Mouse (Mus musculus) adrenal gland, adult (tissue): ENCODE measurements around the gene Cst12.
"Not testable (repeated sequence)": the region's sequence is repeated elsewhere in the genome, so short reads cannot be mapped to it uniquely, and the experiment has no call there.

Experiments
- DNase-seq, 2 experiments: peaks; one replicate each; pipeline ENCODE4 v3.0.0; 2022 to 2023; ENCODE audit warnings: low spot score in 1 of 2; ENCODE audit not compliant: inconsistent age in 2 of 2

Gene Cst12

GRCm38 (mm10) chr2:148789142-148789541 is at the start of gene Cst12:
TSS of gene Cst12 (plus strand) at chr2:148789361.
- no peak for DNase-seq

- no peak for DNase-seq
These were observed 46.2 kb upstream of the Cst12 start for GRCm38 (mm10) chr2:148743001-148743400.

GRCm38 (mm10) chr2:148743846-148744407 is 45.2 kb upstream of the Cst12 start:
- DNase-seq = no peak

GRCm38 (mm10) chr2:148750058-148750457 is 39.1 kb upstream of the Cst12 start, which contains the start of gene Cstl1:
TSS of gene Cstl1 (plus strand) at chr2:148750358.
- no peak for DNase-seq

GRCm38 (mm10) chr2:148751893-148752813 is 37.0 kb upstream of the Cst12 start:
- DNase-seq = peak; percentile 71 to 94

- DNase-seq = no peak
These were observed 34.8 kb upstream of the Cst12 start for GRCm38 (mm10) chr2:148754310-148754846.

GRCm38 (mm10) chr2:148763648-148764388 is 25.3 kb upstream of the Cst12 start:
- no peak for DNase-seq

GRCm38 (mm10) chr2:148771397-148771796 is 17.8 kb upstream of the Cst12 start, which contains the start of gene Cst11:
TSS of gene Cst11 (minus strand) at chr2:148771497.
- not testable (repeated sequence) for DNase-seq

GRCm38 (mm10) chr2:148781709-148782108 is 7.5 kb upstream of the Cst12 start, which contains the start of gene 8030411F24Rik:
TSS of gene 8030411F24Rik (plus strand) at chr2:148782009.
- no peak for DNase-seq

GRCm38 (mm10) chr2:148798485-148798884 is 9.3 kb downstream of the Cst12 start, which contains the start of gene Cst8:
TSS of gene Cst8 (plus strand) at chr2:148798785.
- no peak for DNase-seq

GRCm38 (mm10) chr2:148801491-148801921 is 12.3 kb downstream of the Cst12 start:
- peak in 1 of 2 experiments; percentile 20 for DNase-seq

GRCm38 (mm10) chr2:148806696-148807095 is 17.5 kb downstream of the Cst12 start:
- peak; percentile 32 to 62 for DNase-seq

GRCm38 (mm10) chr2:148819909-148820308 is 30.7 kb downstream of the Cst12 start, which contains the start of gene Cst13:
TSS of gene Cst13 (plus strand) at chr2:148820081.
- DNase-seq = no peak

- DNase-seq = no peak
These were observed 36.8 kb downstream of the Cst12 start for GRCm38 (mm10) chr2:148825986-148826385.

- no peak for DNase-seq
These were observed 45.8 kb downstream of the Cst12 start, which contains the start of gene Cst9 for GRCm38 (mm10) chr2:148834912-148835311. TSS of gene Cst9 (plus strand) at chr2:148835147.

GRCm38 (mm10) chr2:148838075-148838777 is 49.1 kb downstream of the Cst12 start:
- no peak for DNase-seq

GRCm38 (mm10) chr2:148839224-148839623 is 50.1 kb downstream of the Cst12 start:
- DNase-seq = no peak
